Mouse (Mus musculus): ENCODE measurements around the gene Gda. TPM values are rescaled to one million over a fixed set of nuclear protein-coding genes. Genes with fewer than 3 reads are reported as not detected.

Gda gene
- total RNA-seq (2021): 1 to 10 TPM; 2.3 to 3.6 TPM
- long read RNA-seq, experiment 1: 0 reads
- long read RNA-seq, experiment 2: 0 reads

- DNase-seq: no peak
Observed at GRCm38 (mm10) chr19:21473345-21473744, at the start of gene Gda. Gda (minus strand) TSS chr19:21473445.

DNA sequence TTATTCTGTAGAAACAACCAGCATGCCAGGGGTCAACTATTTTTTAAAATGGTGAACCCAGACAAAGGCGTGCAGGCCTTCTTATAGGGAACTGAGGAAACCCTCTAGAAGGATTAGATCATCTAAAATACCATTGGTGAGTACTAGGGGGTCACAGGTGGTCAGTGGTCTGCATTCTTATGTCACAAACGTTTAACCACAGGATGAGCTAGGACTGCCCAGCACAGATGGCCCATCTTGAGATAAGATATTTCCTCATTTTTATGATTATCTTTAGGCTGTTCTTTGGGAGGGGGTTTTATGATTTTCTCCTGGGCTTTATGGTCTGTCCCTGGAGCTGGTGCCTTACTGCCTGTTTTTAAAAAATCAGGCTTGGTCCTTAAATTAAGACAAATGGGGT, 47.0 kb upstream of the Gda start:
- no peak for DNase-seq

GRCm38 (mm10) chr19:21510116-21510515, 36.9 kb upstream of the Gda start:
- DNase-seq: peak; percentile 27

- DNase-seq: no peak
Observed at GRCm38 (mm10) chr19:21507561-21508232, 34.5 kb upstream of the Gda start.

GRCm38 (mm10) chr19:21507133-21507532, 33.9 kb upstream of the Gda start:
- no peak for DNase-seq

DNA sequence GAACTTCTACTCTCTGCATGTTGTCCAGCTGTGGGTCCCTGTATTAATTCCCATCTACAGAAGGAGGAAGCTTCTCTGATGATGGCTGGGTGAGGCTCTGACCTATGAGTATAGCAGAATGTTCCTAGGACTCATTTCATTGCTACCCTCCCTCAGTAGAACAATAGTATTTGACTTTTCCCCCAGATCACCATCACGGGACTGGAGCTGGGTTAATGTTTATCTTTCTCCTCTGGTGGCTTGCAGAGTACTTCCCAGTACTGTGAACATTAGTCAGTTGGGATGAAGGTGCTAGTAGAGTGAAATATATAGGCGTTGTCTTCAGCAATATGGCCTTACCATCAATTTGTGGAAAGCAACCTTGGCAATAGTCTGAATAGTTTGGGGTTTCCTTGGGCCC, 31.5 kb upstream of the Gda start:
- DNase-seq: no peak

- DNase-seq: no peak
Observed at GRCm38 (mm10) chr19:21499394-21499983, 26.2 kb upstream of the Gda start.

- DNase-seq: no peak
Observed at GRCm38 (mm10) chr19:21495817-21496216, 22.6 kb upstream of the Gda start.

- DNase-seq: no peak
Observed at GRCm38 (mm10) chr19:21493807-21494521, 20.7 kb upstream of the Gda start.

DNA sequence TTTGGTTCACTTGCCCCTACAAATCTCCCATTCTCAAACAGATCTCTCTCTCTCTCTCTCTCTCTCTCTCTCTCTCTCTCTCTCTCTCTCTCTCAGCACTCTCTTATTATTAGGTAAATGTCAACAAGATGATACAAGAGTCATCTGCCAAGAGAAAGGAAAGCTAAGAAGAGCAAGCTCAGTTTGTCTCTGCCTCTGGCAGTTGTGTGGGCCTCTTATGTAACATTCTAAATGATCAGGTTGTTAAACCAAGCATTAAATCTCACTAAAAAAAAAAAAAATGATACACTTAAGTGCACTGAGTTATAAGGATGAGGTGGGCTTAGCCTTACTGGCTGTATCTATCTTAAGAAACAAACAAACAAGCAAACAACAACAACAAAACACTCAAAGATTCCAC, 18.1 kb upstream of the Gda start:
- DNase-seq: no peak

GRCm38 (mm10) chr19:21487124-21487944, 14.1 kb upstream of the Gda start:
- DNase-seq: no peak

DNA sequence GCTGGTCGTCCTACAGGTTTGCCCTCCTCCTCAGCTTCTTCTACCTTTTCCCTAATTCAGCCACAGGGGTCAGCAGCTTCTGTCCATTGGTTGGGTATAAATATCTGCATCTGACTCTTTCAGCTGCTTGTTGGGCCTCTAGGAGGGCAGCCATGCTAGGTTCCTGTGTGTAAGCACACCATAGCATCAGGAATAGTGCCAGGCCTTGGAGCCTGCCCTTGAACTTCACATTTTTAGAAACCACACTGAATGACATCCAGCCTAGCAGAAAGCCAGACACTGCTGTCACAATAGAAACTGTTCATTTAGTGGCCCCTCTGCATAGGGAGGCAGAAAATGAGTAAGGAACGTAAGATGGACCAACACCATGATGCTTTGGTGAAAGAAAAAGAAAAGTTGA, 8.9 kb upstream of the Gda start:
- no peak for DNase-seq

DNA sequence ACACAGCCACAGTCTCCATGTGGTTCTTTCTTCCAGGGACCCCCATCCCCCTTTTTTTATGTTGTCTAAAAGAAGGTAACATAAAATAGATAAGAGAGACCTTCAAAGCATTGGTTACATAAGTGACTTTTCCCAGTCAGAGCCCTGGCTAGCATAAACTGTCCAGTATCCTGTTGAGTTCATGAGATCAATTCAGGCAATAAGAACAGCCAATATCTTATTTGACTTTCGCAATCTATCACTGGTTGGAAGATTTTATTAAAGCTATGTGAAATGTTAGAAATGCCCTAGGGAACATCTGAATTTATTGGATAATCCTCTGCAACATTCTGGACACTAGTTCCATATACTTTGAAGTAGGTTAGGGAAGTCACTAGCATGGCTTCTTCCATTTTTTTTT, 7.8 kb upstream of the Gda start:
- no peak for DNase-seq

DNA sequence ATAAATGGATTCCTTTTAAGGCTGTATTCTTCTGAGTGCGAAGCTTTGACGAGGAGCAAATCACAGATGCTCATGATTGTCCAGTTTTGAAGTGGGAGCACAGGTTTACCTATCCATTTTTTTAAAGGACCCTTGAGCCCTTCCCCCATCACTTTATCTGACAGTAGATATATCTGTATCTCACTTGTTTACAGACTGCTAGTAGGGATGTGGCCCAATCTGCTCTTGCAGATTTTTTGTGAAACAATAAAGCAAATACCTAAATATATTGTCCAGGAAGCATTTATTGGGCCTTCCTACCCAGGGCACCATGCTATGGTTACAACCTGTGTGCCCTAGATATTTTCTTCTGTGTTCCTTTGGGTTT, 6.8 kb upstream of the Gda start:
- DNase-seq: no peak

- DNase-seq: no peak
Observed at GRCm38 (mm10) chr19:21479183-21480052, 6.2 kb upstream of the Gda start.

DNA sequence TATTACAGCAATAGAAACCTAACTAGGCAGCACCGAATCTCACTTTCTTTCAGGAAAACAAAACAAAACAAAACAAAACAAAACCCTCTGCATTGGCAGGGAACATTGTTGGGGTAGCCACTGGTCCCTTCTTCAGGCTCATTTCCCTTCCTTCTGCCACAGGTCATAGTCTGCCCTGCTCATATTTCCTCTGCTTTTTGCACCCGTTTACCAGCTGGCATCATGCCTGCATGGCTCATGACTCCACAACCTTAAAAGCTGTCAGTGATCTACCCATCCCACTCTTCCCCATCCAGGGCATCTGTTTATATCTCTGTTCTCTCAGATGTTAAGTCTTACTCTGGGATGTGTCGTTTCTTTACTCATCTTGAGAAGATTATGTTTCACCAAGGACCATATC, 5.3 kb upstream of the Gda start:
- no peak for DNase-seq

- DNase-seq: no peak
Observed at GRCm38 (mm10) chr19:21477780-21478179, 4.5 kb upstream of the Gda start.

- no peak for DNase-seq
Observed at GRCm38 (mm10) chr19:21476782-21477181, 3.5 kb upstream of the Gda start.

DNA sequence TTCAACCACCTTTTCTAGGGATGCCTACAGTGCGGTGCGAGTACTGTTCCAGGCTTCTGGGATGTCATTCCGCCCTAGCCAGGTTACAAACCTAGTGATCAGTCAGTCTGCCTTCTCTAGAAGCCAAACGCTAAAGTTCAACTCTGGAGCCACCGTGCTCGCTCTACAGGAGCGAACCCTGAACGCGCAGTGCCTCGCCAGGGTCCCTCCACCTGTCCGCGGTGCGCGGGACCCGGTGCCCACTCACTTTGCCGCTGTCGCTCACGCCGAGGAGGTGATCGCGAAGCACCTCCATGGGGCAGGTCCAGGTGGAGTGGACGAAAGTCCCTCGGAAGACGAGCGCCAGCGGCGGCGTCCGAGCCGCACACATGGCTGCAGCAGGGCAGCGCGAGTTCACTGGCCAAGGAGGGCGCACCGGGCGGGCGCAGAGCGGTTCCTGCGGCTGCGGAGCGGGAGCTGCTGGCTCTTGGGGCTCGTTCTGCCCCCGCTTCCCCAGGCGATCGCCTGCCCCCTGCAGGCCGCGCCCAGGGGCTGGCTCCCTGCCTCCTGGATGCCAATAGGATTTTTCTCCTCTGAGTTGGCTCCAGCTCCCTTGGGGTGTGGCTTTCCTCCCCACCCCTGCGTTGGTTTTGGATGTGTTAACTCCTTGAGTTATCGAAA, 994 bp downstream of the Gda start:
- DNase-seq: peak; percentile 57

GRCm38 (mm10) chr19:21461221-21461960, 11.9 kb downstream of the Gda start:
- DNase-seq: no peak

Data from gastrocnemius, postnatal 10 days (tissue).